Mouse (Mus musculus): ENCODE results near the gene Mecom. TPM values are rescaled to one million over a fixed set of nuclear protein-coding genes. Genes with fewer than 3 reads are reported as not detected.
"Not testable (repeated sequence)": the region's sequence is repeated elsewhere in the genome, so short reads cannot be mapped to it uniquely, and the experiment has no call there.

Mecom gene
- total RNA-seq, 2 experiments from 2014 or later: 2.4 to 3.1 TPM

DNA sequence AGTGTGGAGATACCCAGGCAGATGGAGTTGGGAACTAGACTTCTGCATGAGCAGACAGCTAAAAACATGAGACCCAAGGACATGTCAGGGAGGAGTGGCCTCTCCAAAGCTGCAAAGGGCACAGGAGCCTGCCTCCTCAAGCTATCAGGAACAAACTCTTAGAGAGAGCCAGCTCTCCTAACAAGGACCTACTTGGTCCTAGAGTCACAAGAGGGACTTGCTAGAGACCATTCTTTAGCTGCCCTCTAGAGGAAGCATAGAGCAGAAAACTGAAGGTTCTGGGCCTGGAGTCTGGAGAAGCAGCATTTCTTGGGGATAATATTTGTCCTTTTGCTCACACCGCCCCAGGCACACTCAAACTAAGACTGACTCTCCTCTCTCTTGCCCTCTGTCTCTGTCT, 99.2 kb downstream of the Mecom start:
- DNase-seq (ENCODE audit: low spot score in 2 of 2): no peak

DNA sequence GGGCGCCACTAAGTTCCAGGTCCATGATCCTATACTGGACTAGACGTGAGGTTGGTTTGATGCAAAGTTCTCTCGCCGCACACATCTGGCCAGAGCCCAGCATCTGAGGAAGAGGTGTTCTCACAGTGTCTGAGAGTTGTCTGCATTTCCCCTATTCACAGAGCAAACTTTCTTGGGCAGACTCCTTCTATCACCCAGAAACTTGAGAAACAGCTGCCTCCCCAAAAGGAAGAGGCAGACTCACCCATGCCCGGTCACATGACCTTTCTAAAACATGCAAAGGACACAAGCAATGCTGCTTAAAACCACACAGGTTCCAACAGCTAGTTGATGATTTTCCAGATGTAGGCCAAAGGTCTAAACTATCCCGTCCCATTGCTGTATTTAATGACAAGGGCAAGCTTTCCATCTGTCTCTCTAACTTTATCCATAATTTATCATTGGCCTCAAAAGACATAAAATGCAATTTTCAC, 101.8 kb downstream of the Mecom start:
- DNase-seq (ENCODE audit: low spot score in 2 of 2): no peak

DNA sequence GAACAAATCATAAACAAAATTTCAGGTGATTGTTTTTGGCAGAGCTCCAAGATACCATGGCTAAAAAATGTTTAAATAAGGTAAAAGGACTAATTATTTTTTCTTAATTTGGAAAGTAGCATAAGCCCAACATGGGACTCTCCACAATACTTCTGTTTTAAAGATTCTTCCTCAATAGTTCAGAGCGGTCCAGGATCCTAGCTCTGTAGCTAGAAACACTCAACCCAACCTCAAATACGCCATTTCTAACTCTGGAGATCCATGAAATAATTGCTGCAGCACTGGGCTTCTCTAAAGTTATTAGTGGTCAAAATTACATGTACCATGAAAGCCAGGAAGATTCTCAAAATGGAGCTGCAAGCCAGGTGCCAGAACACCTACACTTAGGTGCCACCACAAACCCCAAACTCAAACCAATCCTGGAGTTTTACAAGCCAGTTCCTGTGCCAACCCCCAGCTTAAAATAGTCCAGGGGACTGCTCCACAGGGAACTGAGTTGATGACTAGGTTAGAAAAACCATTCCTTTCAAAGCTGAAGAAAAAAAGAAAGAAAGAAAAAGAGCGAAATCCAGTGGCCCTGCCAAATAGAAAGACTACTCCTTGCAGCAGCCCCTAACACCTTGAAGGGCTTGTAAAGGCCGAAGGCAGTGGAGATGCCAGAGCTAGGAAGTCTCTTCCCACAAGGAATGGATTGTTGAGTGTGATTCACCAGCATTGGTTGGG, 102.4 kb downstream of the Mecom start:
- no peak for DNase-seq (ENCODE audit: low spot score in 2 of 2)

DNA sequence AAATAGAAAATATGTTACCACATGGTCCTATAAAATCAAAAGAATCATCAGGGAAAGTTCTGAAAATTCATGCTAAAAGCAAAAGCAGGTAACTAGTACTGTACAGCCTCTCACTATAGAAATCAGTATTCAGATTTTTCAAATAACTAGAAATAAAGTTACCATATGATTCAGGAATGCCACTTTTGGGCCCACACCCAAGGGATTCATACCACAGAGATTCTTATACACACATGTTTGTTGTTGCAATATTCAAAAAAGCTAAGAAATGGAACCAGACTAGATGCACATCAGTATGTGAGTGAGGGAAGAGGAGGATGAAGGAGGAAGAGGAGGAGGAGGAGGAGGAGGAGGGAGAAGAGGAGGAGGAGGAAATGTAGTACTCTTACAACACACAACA, 106.2 kb downstream of the Mecom start:
- no peak for DNase-seq (ENCODE audit: low spot score in 2 of 2)

DNA sequence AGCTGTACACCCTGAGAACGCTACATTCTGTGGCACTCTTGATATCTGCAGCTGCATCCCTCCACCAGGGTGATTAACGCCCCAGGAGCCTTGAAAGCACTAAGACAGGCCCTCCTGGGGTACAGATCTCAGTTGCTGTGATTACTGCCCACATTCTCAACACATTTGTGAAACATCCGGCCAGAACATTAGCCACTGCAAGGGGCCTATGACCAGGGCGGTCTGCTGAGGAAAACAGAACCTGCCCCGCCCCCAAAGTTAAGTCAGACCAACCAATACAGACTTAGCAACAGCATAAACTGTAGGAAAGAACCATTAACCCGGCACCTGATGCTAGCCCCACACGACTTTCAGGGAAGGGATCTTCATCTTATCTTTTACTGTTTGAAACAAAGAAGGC, 109.8 kb downstream of the Mecom start:
- DNase-seq (ENCODE audit: low spot score in 2 of 2): no peak

DNA sequence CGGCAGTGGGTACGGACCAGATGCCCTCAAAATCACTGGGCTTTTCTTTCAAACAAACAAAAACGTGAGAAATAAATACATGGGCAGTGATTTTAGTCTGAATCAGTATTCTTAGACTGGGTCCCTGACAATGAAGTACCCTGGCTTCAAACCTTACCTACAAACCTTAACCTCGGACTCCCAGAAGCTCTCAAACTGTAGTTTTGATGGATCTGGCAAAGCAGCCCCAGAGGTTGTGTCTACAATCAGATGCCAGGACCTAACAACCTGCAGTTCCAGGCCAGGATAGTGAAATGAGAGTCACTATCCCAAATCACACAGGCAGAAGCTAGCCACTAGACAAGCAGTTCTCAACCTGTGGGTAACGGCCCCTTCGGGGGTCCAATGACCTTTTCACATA, 111.2 kb downstream of the Mecom start:
- DNase-seq (ENCODE audit: low spot score in 2 of 2): no peak

DNA sequence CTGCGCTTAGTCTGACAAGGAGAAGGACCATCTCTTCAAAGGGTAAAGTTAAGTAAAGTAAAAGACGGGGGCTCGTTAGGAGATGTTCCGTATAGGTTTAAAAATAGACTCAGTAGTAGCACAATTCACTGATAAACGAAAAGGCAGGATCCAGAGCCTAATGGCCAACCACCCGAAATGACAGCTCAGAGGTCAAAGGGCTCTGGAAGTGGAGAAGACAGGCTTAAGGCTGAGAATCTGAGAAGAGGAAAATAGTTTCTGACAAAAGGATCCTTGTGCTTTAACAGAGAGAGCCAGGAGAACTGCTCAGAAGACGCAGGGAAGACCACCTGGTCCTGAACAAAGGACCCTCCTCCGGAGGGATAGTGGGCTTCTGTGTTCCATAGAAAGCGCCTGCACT, 111.7 kb downstream of the Mecom start:
- no peak for DNase-seq (ENCODE audit: low spot score in 2 of 2)

DNA sequence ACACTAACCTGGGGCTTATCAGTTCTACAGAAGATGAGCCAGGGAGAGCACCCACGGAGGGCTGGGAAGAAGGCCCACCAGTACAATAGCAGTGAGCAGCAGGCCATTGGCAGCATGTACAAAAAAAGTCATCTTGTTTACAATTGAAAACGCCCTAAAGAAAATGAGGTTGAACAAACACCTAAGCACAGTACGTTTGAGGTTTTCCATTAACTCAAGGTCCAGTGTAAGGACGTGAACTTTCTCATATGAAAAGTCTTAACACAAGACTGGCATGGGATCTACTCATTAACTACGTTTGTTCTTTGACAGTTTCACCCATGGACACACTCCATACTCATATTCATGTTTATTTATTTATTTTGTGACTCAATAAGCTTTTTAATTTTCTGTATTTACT, 118.9 kb downstream of the Mecom start:
- no peak for DNase-seq (ENCODE audit: low spot score in 2 of 2)

- no peak for DNase-seq (ENCODE audit: low spot score in 2 of 2)
Observed at GRCm38 (mm10) chr3:30424036-30424435, 123.8 kb downstream of the Mecom start.

DNA sequence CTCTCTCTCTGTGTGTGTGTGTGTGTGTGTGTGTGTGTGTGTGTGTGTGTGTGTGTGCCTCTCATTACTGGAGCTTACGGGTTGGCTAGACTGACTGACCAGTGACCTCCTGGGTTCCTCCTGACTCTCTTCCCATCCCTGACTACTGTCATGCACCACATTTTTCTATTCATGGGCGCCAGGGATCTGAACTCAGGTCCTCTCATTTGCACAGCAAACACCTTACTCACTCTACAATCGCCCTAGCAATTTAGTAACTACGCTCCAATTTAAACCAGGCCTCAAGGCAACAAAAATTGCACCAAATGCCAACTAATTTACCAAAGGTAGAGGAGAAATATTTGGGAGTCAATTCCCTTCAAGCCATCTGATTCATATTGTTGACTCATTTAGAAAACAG, 125.9 kb downstream of the Mecom start:
- DNase-seq (ENCODE audit: low spot score in 2 of 2): not testable (repeated sequence)

DNA sequence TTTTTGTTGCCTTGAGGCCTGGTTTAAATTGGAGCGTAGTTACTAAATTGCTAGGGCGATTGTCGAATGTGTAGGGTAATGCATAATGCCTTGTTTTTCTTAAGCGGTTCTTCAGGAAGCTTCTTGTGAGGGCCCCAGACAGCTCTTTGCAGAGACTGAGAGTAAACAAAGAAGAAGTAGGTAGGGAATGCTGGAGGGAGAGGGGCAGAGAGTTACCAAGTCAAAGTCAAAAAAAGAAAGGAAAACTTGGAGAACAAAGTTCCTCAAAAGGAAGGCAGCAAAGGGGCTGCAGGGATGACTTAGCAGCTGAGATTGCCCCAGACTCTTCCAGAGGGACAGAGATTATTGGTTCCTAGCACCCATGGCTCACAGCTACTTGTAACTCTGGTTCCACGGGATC, 126.9 kb downstream of the Mecom start:
- no peak for DNase-seq (ENCODE audit: low spot score in 2 of 2)

DNA sequence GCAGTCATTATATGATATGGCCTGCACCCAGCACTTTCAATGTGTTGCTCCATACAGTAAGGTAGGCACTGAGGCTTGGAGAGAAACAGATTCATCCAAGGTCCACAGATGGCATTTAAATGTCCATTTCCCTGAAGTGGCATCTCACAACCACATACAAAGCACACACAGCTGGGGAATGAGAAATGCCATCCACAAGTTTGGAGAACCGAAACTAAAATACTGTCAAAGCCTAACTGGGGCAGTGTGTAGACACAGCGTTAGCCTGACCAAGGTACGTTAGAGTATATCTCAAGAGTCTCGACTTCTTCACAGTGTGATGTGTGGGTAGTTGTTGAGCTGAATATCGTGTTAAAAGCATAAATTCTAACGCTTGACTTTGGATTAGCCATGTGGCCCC, 133.6 kb downstream of the Mecom start:
- DNase-seq (ENCODE audit: low spot score in 2 of 2): no peak

DNA sequence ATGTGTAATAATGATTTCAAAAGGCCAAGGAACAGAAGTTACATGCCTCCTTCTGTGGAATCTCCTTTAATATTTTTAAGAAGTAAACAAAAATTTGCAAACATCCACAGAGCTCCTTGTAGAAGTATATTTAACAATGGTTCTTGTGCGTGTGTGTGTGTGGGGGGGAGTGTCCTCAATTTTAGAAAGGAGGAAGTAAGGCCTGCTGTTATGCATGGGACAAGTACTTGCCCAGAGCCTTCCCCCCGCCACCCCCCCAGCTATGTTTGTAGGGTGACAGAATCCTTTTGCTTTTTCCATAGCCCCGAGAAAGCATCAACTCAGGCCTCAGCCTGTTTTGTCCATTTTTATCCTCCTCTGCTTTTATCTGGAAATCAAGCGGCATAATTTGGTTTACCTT, 137.0 kb downstream of the Mecom start:
- DNase-seq (ENCODE audit: low spot score in 2 of 2): no peak

- no peak for DNase-seq (ENCODE audit: low spot score in 2 of 2)
Observed at GRCm38 (mm10) chr3:30404821-30405220, 143.0 kb downstream of the Mecom start.

- DNase-seq (ENCODE audit: low spot score in 2 of 2): no peak
Observed at GRCm38 (mm10) chr3:30398911-30399310, 148.9 kb downstream of the Mecom start.

DNA sequence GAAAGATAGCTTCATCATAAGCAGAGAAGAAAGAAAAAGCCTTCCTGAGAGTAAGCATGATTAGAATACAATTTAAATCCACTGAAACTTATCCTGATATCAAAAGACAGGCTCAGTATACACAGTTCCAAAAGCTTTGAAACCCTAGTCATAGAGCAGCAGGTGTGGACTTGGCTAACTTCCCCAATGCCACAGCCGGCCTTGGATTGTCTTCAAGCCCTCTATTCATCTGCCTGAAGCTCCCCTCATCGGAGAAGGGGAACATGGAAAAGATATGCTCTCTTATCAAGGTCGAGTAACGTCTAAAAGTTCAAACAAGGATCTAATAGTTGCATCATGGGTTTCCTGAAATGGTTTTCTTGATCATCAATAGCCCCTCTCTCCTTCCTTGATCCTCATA, 152.9 kb downstream of the Mecom start:
- DNase-seq (ENCODE audit: low spot score in 2 of 2): no peak

GRCm38 (mm10) chr3:30392662-30393061, 155.1 kb downstream of the Mecom start:
- DNase-seq (ENCODE audit: low spot score in 2 of 2): no peak

DNA sequence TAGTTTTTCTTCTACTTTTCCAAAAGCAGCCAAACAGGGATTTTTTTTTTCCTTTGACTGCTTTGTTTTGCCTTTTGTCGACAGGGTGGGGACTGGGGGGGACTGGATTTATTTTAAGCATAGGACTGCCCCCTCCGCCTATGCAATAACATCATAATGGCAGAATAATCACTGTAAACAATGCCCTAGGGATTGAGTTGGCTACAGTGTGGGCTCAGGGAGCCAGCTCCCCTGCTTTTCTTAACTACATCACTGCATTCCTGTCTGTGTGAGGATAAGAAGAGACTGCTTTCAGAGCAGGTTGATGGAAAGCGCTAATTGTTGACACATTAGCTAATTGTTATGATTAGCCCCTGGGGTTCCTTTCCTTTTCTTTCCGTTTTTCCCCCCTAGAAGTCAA, 155.6 kb downstream of the Mecom start:
- DNase-seq (ENCODE audit: low spot score in 2 of 2): no peak

- no peak for DNase-seq (ENCODE audit: low spot score in 2 of 2)
Observed at GRCm38 (mm10) chr3:30390346-30390745, 157.5 kb downstream of the Mecom start.

- DNase-seq (ENCODE audit: low spot score in 2 of 2): no peak
Observed at GRCm38 (mm10) chr3:30380273-30380672, 167.5 kb downstream of the Mecom start.

GRCm38 (mm10) chr3:30379301-30379700, 168.5 kb downstream of the Mecom start:
- no peak for DNase-seq (ENCODE audit: low spot score in 2 of 2)

- DNase-seq (ENCODE audit: low spot score in 2 of 2): no peak
Observed at GRCm38 (mm10) chr3:30371472-30371871, 176.3 kb downstream of the Mecom start.

DNA sequence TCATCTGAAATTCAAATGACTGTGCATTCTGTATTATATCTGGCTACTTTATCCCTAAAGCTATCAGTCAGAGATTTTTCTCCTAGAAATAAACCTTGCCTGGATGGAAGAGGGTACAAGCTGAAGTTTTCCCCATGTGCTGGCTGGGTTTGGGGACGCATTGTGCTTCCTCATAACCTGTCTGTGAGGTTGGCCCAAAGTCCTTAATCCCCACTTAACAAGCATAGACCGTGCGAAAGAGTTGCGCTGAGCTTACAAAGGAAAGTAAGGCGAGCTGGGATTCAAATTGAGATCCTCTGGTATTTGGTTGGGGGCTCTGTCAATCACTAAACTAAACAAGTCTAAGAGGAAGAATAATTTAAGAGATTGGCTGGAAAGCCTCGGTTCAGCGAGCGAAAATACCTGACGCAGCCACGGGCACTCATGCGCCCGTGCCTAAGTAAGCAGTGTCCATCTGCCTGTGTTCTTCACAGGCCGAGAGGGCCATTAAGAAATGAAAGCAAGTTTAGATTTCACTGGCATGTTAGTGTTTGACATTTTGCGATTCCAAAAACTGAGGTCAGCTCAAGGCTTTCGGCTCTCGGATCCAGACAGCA, 176.8 kb downstream of the Mecom start:
- no peak for DNase-seq (ENCODE audit: low spot score in 2 of 2)

All from layer of hippocampus, adult 18-20 months (tissue).